Mouse (Mus musculus): ENCODE measurements around the gene Ttyh1. TPM values are rescaled to one million over a fixed set of nuclear protein-coding genes. Genes with fewer than 3 reads are reported as not detected.

Gene Ttyh1
- total and polyA plus RNA-seq, 2 experiments from 2014 or later: 186 to 742 TPM

DNA sequence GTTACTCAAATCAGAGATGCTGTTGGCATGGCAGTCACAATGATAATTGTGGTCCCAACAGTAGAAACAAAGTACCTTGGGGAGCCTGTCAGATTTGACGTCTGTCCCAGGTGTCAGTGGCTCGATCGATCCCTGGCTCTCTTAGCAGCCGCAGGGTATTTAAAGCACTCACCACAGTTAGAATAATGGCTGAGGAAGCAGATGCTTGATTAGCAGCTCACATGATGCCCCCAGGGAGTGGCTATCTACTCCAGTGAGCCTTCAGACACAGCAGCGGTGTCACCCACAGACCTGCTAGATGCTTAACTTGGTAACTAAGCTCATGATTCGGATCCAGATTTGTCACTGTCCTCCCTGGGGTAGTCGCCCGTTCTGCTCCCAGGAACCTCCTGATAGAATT lies 28.0 kb upstream of the Ttyh1 start:
- 39% methylated on average over 8 of the region's 8 CpGs for WGBS
- Histone ChIP-seq H3K27ac (ENCODE audit: low read depth, low read length) (no peak overlapping the region), H3K4me3 (ENCODE audit: low read depth, low read length) (no peak overlapping the region), H3K9ac (replicated peaks; ENCODE audit: low read length, poor library complexity, severe bottlenecking) (no peak overlapping the region), H3K4me1 (ENCODE audit: insufficient read depth, low read length) (no peaks in the 10 kb centered on the region), H3K27me3 (ENCODE audit: insufficient read depth, low read length) (no peaks in the 10 kb centered on the region), H3K9me3 (ENCODE audit: low read length) (no peaks in the 10 kb centered on the region), H3K4me2 (ENCODE audit: low read depth, low read length, poor library complexity, severe bottlenecking) (no peak overlapping the region), H3K36me3 (ENCODE audit: insufficient read depth, low read length) (no peaks in the 10 kb centered on the region)
- DNase-seq (ENCODE audit: low spot score) (peak; percentile 15), ATAC-seq (ENCODE audit: low FRiP score) (no peak)
- no peak for TF ChIP-seq CTCF (IDR thresholded peaks at IDR 0.05)

DNA sequence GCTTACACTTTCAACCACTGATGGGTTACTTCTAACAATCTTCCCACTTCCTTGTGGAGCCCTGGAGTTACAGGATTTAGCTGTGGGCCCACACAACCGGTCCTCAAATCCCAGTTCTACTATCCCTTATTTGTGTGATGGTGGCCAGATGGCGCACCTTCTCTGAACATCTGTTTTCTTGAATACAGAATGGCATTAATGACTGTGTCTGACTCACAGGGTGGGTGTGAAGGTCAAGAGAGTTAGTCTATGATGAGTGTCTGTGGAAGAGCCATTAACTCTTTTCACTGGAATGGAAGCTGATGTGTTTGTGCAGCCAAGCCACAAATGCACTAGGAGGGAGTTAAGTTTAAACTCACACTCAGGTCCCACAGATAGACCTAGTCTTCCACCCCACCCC lies 20.9 kb upstream of the Ttyh1 start:
- no peak overlapping the region for H3K9ac ChIP-seq (replicated peaks; ENCODE audit: low read length, poor library complexity, severe bottlenecking)
- WGBS: 75% methylated on average over 2 of the region's 2 CpGs
- H3K4me1 ChIP-seq (ENCODE audit: insufficient read depth, low read length): no peaks in the 10 kb centered on the region
- no peak for DNase-seq (ENCODE audit: low spot score)
- no peak for ATAC-seq (ENCODE audit: low FRiP score)
- H3K27me3 ChIP-seq (ENCODE audit: insufficient read depth, low read length): no peaks in the 10 kb centered on the region
- TF ChIP-seq CTCF (IDR thresholded peaks at IDR 0.05): no peak
- H3K36me3 ChIP-seq (ENCODE audit: insufficient read depth, low read length): no peaks in the 10 kb centered on the region
- no peaks in the 10 kb centered on the region for H3K9me3 ChIP-seq (ENCODE audit: low read length)
- H3K4me3 ChIP-seq (ENCODE audit: low read depth, low read length): no peak overlapping the region
- H3K4me2 ChIP-seq (ENCODE audit: low read depth, low read length, poor library complexity, severe bottlenecking): no peak overlapping the region
- no peak overlapping the region for H3K27ac ChIP-seq (ENCODE audit: low read depth, low read length)

DNA sequence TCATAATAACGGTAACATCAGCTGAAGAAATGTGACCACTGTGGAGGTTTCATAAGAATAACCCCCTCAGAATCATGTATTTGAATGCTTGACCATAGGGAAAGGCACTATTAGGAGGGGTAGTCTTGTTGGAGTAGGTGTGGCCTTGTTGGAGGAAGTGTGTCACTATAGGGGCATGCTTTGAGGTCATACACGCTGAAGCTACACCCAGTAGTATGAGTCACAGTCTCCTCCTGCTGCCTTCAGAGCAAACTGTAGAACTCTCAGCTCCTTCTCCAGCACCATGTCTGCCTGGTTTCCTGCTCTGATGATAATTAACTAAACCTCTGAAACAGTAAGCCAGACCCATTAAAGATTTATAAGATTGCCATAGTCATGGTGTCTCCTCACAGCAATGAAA lies 20.4 kb upstream of the Ttyh1 start:
- Histone ChIP-seq H3K9me3 (ENCODE audit: low read length) (no peaks in the 10 kb centered on the region), H3K9ac (replicated peaks; ENCODE audit: low read length, poor library complexity, severe bottlenecking) (no peak overlapping the region), H3K4me3 (ENCODE audit: low read depth, low read length) (no peak overlapping the region), H3K36me3 (ENCODE audit: insufficient read depth, low read length) (no peaks in the 10 kb centered on the region), H3K27me3 (ENCODE audit: insufficient read depth, low read length) (no peaks in the 10 kb centered on the region), H3K27ac (ENCODE audit: low read depth, low read length) (no peak overlapping the region), H3K4me1 (ENCODE audit: insufficient read depth, low read length) (no peaks in the 10 kb centered on the region), H3K4me2 (ENCODE audit: low read depth, low read length, poor library complexity, severe bottlenecking) (no peak overlapping the region)
- DNase-seq (ENCODE audit: low spot score) (no peak), ATAC-seq (ENCODE audit: low FRiP score) (no peak)
- TF ChIP-seq CTCF (IDR thresholded peaks at IDR 0.05): no peak
- WGBS: 83% methylated on average over 2 of the region's 2 CpGs

DNA sequence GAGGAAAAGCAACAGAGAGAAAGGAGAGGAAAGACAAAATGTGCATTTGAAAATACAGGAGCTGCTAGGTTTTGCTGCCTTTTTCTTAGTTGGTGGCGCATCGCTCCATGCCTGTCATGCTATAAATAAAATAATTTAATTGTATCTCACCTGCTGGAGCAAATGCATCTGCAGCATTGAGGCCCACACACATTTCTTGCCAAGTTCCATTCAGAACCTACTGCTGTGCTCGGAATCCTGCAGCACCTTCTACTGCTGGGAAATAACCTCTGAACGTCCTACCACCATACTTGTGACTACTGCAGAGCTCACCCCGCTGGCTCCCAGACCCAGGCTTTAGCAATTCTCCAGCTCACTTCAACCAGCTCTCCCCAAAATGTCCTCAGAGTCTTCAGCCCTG lies 18.1 kb upstream of the Ttyh1 start:
- DNase-seq (ENCODE audit: low spot score): no peak

DNA sequence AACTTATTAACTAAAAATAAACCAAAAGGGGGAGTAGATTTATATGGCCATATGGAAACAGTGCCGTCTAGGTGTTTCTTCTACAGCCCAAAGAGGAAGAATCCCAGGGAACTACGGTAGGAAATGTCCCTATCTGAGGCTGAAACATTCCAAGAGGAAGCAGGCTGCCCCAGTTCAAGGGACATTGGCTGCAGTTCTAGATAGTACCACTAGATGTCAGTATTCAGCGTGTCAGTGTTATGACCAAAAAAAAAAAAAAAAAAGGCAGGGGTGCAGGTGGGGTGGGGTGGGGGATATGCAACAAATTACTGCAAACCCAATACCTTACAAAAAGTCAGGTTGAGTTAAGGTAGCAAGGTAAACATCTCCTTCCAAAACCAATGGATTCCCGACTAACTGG lies 15.8 kb upstream of the Ttyh1 start:
- peak; percentile 72 for DNase-seq (ENCODE audit: low spot score)
- Histone ChIP-seq H3K9me3 (ENCODE audit: low read length) (no peaks in the 10 kb centered on the region), H3K4me3 (ENCODE audit: low read depth, low read length) (no peak overlapping the region), H3K27ac (ENCODE audit: low read depth, low read length) (no peak overlapping the region), H3K9ac (replicated peaks; ENCODE audit: low read length, poor library complexity, severe bottlenecking) (no peak overlapping the region), H3K27me3 (ENCODE audit: insufficient read depth, low read length) (no peaks in the 10 kb centered on the region), H3K4me1 (ENCODE audit: insufficient read depth, low read length) (no peaks in the 10 kb centered on the region), H3K36me3 (ENCODE audit: insufficient read depth, low read length) (no peaks in the 10 kb centered on the region), H3K4me2 (ENCODE audit: low read depth, low read length, poor library complexity, severe bottlenecking) (no peak overlapping the region)
- ATAC-seq (ENCODE audit: low FRiP score): no peak; the same call in 1 of the 2 replicates
- 14% methylated on average over 4 of the region's 4 CpGs for WGBS
- TF ChIP-seq CTCF (IDR thresholded peaks at IDR 0.05): peak; percentile 81

More for the DNA sequence above, 18.1 kb upstream of the Ttyh1 start:
- H3K9me3 ChIP-seq (ENCODE audit: low read length): no peaks in the 10 kb centered on the region
- H3K27me3 ChIP-seq (ENCODE audit: insufficient read depth, low read length): no peaks in the 10 kb centered on the region
- H3K4me1 ChIP-seq (ENCODE audit: insufficient read depth, low read length): no peaks in the 10 kb centered on the region
- WGBS: 89% methylated on average over 5 of the region's 5 CpGs
- no peak for ATAC-seq (ENCODE audit: low FRiP score)
- H3K9ac ChIP-seq (replicated peaks; ENCODE audit: low read length, poor library complexity, severe bottlenecking): no peak overlapping the region
- no peaks in the 10 kb centered on the region for H3K36me3 ChIP-seq (ENCODE audit: insufficient read depth, low read length)
- no peak overlapping the region for H3K4me2 ChIP-seq (ENCODE audit: low read depth, low read length, poor library complexity, severe bottlenecking)
- H3K4me3 ChIP-seq (ENCODE audit: low read depth, low read length): no peak overlapping the region
- no peak for TF ChIP-seq CTCF (IDR thresholded peaks at IDR 0.05)
- no peak overlapping the region for H3K27ac ChIP-seq (ENCODE audit: low read depth, low read length)

DNA sequence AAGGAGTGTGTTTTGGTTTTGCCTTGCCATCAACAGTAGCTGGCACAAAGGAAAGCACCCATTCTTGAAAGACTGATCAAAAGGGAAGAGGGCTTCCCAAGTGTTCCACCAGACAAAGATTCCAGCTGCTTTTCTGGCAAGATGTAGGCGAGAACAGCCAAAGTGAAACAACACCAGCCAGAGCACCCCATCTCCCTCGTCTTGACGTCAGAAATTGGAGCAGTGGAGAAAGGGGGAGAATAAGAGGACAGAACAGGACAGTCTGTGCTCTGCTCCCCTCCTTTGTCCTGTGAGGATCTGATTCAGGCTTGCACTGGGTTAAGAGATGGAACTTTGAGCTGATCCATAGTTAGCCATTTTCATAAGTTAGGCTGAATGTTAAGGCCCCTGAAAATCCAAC lies 7.4 kb upstream of the Ttyh1 start:
- H3K4me3 ChIP-seq (ENCODE audit: low read depth, low read length): no peak overlapping the region
- H3K27me3 ChIP-seq (ENCODE audit: insufficient read depth, low read length): no peaks in the 10 kb centered on the region
- no peak overlapping the region for H3K4me2 ChIP-seq (ENCODE audit: low read depth, low read length, poor library complexity, severe bottlenecking)
- no peaks in the 10 kb centered on the region for H3K9me3 ChIP-seq (ENCODE audit: low read length)
- DNase-seq (ENCODE audit: low spot score) (peak; percentile 54), ATAC-seq (ENCODE audit: low FRiP score) (no peak)
- TF ChIP-seq CTCF (IDR thresholded peaks at IDR 0.05): no peak
- H3K36me3 ChIP-seq (ENCODE audit: insufficient read depth, low read length): no peaks in the 10 kb centered on the region
- H3K9ac ChIP-seq (replicated peaks; ENCODE audit: low read length, poor library complexity, severe bottlenecking): no peak overlapping the region
- H3K4me1 ChIP-seq (ENCODE audit: insufficient read depth, low read length): no peaks in the 10 kb centered on the region
- H3K27ac ChIP-seq (ENCODE audit: low read depth, low read length): 0 out of 2 replicates have a peak overlapping the region, but pooled peaks have one; percentile 18
- WGBS: 44% methylated on average over 3 of the region's 3 CpGs

All from midbrain, postnatal 0 days (tissue).